Mouse (Mus musculus) fibroblast of lung, adult 2 months (primary cell): ENCODE results near the gene Gm8693.
"Not testable (repeated sequence)": the region's sequence is repeated elsewhere in the genome, so short reads cannot be mapped to it uniquely, and the experiment has no call there.

Experiments
- DNase-seq: peaks from one replicate; pipeline ENCODE4 v3.0.0-alpha.2; 2011; ENCODE audit warnings: low read depth

Gm8693 gene

DNA sequence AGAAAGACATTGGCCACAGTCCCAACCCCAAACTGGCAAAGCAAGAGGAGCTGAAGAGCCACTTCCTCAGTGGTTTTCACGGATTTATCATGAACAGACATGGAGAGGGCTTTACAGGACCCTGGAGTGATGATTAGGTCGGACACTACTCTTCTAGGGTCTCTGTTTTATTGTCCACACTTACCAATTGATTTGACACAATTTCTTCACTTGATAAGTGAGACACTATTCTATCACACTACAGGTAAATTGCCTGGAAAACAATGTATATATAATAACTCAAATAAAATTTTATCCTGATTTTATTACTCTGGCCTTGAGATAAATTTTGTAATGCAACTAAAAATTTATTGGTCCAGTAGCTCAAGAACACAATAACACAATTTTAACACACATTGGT, at the start of gene Gm8693:
Gene Gm8693, minus strand, starts transcription at position 101 of the 400 bp plus-strand sequence.
- not testable (repeated sequence) for DNase-seq

DNA sequence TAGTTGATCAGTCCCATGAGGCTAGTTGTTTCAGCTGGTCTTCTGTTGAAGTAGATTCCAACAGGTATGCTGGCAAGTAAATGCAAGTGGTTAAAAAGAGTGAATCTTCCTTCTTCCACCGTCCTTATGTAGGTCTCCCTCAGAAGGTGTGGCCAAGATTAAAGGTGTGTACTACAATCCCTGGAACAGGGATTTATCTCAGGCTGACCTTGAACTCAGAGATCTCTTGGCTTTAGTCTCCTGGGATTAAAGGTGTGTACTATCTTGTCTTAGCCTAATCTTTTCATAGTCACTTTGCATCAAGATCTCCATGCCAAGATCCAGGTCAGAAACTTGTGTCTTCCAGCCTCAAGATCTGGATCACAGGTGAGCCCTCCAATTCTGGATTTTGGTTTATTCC, 27.5 kb upstream of the Gm8693 start, which contains the start of gene Gm4567:
Gene Gm4567, minus strand, starts transcription at position 101 of the 400 bp plus-strand sequence.
- DNase-seq, result not testable (repeated sequence)

DNA sequence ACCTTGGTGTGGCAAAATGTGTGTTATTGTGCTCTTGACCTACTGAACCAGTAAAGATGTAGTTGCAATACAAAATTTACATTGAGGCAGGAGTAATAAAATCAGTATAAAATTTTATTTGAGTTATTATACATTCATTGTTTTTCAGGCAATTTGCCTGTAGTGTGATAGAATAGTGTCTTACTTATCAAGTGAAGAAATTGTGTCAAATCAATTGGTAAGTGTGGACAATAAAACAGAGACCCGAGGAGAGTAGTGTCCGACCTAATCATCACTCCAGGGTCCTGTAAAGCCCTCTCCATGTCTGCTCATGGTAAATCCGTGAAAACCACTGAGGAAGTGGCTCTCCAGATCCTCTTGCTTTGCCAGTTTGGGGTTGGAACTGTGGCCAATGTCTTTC, 34.4 kb downstream of the Gm8693 start, which contains the start of gene Vmn1r155:
Gene Vmn1r155, plus strand, starts transcription at position 301 of the 400 bp plus-strand sequence.
- DNase-seq, result not testable (repeated sequence)
